Mouse (Mus musculus) adrenal gland, postnatal 10 days (tissue): ENCODE measurements at regions not wholly inside any gene's neighbourhood (a gene's known extent, or its start where the extent isn't known, plus 50 kb on each side); places are given as distances from the start of the nearest gene placed in this dataset.

Source experiments
- DNase-seq: peaks from one replicate; pipeline ENCODE4 v3.0.0; 2021; ENCODE audit warnings: mixed read lengths

GRCm38 (mm10) chr8:77850523-77850922 lies 126.3 kb upstream of the Ednra start:
- DNase-seq: peak; percentile 9

DNA sequence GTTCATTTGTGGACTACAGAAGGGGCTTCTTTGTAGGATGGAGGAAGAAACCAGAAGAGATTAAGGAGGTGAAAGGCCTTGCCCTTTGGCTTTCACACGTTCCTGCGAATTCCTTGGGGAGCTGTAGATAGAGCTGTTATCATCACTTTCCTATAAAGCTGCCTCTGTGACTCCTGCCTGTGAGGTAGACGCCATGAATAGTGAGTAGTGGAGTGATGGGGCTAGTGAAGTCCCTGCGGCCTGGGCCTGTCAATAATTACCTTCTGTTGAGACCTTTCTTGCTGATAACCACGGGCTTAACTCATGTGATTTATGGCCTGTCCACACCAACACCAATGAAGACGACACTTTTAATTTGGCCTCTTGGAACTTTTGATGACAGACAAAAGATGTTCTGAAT lies 146.0 kb upstream of the Ednra start:
- no peak for DNase-seq

- no peak for DNase-seq
Measured at GRCm38 (mm10) chr8:77872771-77873170, 148.5 kb upstream of the Ednra start.

DNA sequence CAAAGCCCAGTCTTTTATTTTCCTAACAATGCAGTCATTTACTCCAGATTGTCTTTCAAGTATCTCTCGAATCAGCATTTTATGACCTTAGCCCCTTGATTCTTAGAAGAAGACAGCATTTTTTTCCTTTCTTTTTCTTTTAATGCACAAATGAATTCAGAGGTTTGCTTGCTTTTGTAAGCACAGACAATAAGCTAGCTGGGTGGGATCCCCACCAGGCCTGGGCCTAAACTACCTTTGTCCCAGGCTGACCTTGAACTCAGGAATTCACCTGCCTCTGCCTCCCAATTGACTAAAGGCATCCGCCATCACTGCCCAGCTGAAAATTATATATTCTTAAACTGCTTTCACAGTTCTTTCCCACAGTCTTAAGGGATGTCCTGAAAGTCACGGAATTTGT lies 195.5 kb upstream of the Ednra start:
- no peak for DNase-seq

DNA sequence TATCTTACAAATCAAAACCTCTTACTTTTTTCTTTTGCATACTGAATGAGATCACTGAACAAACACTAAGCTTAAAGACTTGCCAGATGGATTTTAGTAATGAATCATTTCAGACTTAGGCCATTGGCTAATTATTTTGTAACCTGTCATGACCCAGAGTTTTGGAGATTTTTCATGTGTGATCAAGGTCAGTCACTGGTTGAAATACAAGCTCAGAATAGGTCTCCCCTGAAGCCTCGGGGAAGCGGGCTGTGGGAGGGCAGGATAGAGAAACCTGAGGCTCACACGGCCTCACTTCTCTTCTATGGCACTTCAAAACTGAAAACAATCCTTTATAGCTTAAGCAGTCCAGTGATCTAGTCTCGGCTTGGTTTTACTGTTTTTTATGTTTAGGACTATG lies 197.6 kb upstream of the Ednra start:
- peak; percentile 40 for DNase-seq

DNA sequence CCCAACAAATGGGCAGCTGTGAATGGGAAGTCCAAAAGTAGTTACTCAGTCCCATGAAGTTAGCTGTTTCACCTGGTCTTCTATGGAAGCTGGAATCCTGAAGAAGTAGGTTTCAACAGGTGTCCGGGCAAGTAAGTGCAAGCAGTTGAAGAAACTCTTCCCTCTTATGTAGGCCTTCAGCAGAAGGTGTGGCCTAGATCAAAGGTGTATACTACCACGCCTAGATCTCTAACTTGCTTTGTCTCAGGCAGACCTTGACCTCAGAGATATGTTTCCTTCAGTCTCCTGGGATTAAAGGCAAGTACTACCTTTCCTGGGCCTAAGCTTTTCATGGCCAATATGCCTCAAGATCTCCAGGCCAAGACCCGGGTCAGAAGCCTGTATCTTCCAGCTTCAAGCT lies 223.4 kb upstream of the Ednra start:
- no peak for DNase-seq

DNA sequence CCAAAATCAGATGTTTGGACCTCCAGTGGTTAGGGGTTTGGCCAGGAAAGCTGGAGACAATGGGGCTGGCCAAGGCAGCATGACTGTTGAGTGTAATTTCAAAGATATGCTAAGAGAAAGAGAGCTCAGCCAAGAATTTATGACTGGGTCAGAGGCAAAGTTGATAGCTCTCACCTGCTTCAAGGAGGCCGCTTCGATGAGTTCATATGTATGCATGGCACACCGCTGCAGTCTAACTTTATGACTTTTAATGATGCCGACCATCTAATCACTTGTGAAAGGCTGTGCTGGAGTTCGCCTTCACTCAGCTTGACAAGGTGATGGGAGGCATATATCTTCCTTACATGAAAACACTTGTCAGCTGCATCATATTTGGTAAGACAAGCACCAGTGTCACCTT lies 225.4 kb upstream of the Ednra start:
- DNase-seq: no peak

- DNase-seq: no peak
Measured at GRCm38 (mm10) chr8:77958814-77959372, 234.6 kb upstream of the Ednra start.

DNA sequence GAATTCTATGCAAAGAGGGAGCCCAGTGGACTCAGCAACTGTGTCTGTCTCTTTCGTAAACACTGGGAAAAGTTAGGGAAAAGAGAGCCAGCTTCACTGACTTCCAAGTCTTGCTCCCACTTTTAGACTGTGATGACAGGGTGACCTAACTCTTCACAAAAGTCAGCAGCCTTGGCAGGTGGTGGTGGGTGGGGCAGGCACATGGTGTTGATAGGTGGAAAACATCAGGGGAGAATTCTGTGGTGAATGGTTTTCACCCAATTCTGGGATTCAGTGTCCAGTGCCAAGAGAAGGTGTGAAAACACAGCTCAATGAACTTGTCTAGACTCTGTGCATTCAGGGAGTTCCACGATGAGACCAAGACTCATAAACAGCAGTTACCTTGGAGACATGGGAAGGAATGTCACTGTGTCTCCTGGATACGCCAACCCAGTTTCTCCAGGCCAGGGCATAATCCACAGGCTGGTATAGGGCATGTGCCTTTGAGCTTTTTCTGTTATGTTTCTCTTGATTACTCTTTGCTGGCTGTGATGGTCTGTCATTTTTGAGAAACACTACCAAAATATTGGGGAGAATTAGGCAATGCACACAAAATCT lies 238.9 kb upstream of the Ednra start:
- no peak for DNase-seq

- DNase-seq: no peak
Measured at GRCm38 (mm10) chr8:77970378-77970777, 242.7 kb upstream of the Ttc29 start.

GRCm38 (mm10) chr8:77973714-77974113 lies 239.4 kb upstream of the Ttc29 start:
- no peak for DNase-seq

GRCm38 (mm10) chr8:77979106-77979505 lies 234.0 kb upstream of the Ttc29 start:
- DNase-seq: no peak

DNA sequence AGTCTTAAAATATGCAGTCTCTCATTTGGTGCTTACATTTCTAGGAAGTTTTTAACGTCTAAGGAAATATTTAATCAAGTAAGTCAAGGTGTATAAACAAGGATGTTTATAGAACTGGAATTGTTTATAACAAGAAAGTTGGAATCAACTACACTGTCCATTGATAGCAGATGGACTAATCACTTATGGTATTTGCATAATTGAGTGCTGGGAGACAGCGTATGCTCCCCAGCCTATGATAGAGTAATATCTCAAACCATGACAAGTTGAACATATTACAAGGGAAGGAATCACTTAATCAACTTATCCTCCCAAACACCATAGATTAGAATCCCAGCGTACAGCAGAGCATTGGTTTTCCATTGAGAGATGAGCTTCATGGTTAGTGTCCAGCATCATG lies 232.4 kb upstream of the Ttc29 start:
- no peak for DNase-seq

- no peak for DNase-seq
Measured at GRCm38 (mm10) chr8:77982031-77982430, 231.1 kb upstream of the Ttc29 start.

- DNase-seq: no peak
Measured at GRCm38 (mm10) chr8:77983476-77983875, 229.6 kb upstream of the Ttc29 start.

GRCm38 (mm10) chr8:77987237-77987636 lies 225.9 kb upstream of the Ttc29 start:
- DNase-seq: no peak

GRCm38 (mm10) chr8:77988291-77989056 lies 224.6 kb upstream of the Ttc29 start:
- no peak for DNase-seq

GRCm38 (mm10) chr8:77991050-77991449 lies 222.0 kb upstream of the Ttc29 start:
- no peak for DNase-seq

- no peak for DNase-seq
Measured at GRCm38 (mm10) chr8:78000303-78000702, 212.8 kb upstream of the Ttc29 start.

DNA sequence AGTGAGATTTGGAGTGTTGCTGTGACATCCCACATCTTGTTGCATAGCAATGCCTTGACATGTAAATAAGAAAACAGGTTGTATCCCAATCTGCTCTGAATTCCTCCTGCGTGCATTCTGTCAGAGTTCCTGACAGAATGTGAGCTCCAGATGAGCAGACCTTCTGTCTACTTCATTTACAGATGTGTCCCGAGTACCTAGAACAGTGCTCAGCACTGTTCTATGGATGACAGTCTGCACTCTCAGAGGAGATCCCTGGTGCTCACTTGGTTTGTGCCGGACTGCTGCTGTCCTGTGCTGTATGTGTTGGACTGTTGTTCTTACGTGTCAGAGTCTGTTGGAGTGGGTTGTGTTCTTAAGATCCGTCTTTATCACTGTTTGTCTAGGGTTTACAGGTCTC lies 211.4 kb upstream of the Ttc29 start:
- no peak for DNase-seq

GRCm38 (mm10) chr8:78002071-78002470 lies 211.0 kb upstream of the Ttc29 start:
- no peak for DNase-seq

- peak; percentile 71 for DNase-seq
Measured at GRCm38 (mm10) chr8:78003888-78004543, 209.1 kb upstream of the Ttc29 start.

DNA sequence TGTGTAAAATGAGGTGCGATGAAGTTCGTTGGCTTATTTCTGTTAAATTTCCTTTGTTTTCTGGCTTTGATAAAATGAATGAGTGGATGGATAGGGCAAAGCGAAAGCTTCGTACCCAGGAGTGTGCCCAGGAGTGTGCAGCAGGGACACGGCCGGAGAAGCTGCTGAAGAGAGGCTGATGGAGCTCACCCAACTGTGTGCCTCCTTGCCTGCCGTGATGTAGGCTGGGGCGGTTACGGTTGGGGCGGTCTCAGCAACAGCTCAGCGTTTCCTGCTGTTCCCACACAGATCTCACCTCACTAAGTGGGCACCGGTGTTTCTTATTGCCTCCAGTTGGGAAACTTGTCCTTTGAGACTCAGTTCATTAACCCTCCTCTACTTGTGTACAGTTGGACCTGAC lies 208.2 kb upstream of the Ttc29 start:
- DNase-seq: no peak
